Mouse (Mus musculus) T-helper 17 cell (primary cell): ENCODE data around the gene Nrxn3.

ENCODE experiments used
- in situ Hi-C, 2 experiments: fragments of 300-600 bp; cut with MboI, MseI; formaldehyde crosslinking; loops; 1 replicate in 1 of 2; 2 replicates in 1 of 2; pipeline ENCODE4 v1.15.1; 2025; ENCODE audit warnings: high pct_unique_total_duplicates in 2 of 2

The Nrxn3 gene

DNA sequence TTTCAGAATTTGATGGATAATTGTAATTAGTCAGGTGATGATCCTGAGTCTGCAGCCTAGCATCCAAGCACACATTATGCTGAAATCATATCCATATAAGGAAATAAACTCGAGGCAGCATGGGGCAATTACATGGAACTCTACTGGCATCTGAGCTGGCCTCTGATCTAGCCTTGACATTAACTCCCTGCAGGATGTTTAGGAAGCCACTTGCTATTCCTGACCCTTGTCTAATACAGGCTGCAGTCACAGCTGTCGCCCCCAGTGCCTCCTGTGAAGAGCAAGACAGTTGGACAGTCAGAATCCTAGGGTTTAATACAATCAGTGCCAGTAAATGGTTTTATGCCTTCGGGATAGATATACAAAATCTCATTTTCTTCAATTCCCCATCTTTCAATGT is 781.4 kb downstream of the Nrxn3 start:
- in situ Hi-C loops = loop anchor here in 1 of 2 experiments (10.0 kb wide), 1 partner anchor 891 kb away; no protein-coding TSS in a partner anchor

DNA sequence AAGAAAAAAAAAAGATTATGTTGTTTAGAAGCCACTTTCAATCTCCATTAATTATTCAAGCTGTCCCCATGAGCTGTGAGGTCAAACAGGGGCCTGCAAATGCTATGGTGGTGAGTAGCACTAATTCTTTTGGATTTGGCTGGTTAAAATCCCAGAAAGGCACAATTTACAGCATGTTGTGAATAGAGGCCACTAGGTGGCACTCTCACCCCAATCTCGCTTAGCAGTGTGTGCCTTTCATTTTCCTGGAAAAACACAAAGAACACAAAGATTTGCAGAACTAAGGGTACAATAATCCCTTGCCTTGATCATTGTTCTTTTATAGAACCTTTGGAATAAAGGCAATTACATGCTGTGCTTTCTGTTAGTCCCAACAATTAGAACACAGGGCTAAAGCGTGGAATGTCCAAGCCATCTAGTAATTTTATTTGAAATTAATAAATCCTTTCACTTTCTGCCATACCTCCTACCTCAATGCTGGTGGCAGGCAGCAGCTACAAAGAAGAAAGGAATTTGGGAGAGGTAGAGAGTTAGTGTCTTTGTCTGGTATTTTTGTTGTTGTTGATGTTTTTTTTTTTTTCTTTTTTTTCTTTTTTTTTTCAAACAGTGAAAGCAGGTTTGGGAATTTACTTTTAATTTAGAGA is 782.6 kb downstream of the Nrxn3 start:
- in situ Hi-C loops = loop anchor here in 1 of 2 experiments (10.0 kb wide), 1 partner anchor 890 kb away; no protein-coding TSS in a partner anchor

DNA sequence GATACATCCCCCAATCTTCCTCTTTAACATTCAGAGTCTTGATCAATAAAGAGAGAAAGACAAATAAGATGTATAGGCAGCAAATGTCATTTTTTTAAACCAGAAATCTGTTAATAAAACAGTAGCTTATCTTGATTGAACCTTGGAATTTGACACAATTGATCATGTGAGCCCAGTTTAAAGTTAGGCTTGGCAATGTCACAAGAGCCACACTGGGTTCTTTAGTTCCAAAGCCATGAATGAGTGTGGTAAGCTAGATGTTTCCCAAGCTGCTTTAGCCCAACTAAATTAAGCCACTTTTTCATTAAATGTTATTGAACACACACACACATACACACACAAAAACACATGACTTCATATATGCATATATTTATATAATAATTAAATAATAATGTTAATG is 786.3 kb downstream of the Nrxn3 start:
- in situ Hi-C loops = loop anchor here in 1 of 2 experiments (10.0 kb wide), 1 partner anchor 886 kb away; no protein-coding TSS in a partner anchor

DNA sequence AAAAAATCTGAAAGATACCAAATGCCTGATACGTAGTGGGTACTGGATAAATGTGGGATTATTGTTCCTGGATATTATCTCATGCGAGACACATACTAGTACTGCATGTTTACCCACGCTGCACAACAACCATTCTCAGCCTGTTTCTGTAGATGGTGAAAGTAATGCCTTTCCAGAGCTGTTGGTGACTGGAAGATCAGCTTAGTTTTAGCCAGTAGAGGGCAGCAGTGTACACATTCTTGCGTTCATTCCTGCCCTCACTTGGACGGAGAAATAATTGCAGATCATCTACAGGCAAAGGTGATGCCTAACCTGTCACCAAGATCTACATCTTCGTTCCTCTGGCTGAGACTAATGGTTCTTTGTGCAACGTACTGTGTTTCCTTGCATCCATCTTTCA is 791.1 kb downstream of the Nrxn3 start:
- in situ Hi-C loops = no loop called here

DNA sequence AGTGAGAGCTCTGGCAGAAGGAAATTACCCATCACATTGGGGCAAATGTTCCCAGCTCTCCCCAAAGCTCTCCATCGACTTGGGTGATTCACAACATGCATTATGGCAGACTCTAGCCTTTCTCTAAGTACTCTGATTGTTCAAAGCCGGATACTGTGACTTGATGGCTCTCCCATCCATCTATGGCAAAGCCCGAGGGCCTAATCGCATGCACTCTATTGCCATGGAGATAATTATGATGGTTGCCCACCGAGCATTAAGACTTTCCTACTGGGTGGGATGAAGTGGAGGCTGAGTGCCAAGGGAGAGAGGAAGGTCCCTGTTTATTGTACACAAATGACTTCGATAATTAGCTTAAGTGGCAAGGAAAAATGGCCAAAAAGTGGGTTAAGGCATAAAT is 793.4 kb downstream of the Nrxn3 start:
- in situ Hi-C loops = no loop called here

DNA sequence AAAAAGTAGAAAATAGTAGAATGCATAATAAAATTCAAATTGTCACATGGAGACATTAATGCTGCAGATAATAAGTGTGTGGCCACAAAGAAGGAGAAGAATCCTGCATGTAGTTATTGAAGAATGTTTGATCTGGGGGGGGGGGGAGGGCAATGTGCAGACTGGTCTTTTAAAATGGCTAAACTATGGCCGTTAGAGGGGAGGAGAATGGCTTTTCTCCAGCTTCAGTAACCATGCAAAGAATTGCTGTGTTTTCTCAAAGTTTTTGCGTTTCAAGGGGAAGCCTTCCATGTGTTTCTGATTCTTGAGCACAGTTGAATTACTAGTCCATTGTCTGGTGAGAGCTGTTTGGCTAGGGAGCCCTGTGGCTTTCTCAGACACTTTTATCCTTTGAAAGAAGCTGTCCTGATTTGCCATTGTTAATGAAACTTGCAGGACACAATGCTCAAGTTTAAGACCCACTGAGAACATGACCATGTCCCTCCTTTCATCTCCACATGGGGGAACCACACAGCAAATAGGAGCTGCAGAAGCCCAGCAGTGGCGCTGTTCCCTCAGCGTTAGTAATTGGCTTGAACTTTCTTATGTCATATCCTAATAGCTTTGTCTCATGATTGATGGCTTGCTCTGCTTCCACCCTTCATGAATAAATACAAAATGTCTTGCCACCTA is 808.1 kb downstream of the Nrxn3 start:
- in situ Hi-C loops = no loop called here

DNA sequence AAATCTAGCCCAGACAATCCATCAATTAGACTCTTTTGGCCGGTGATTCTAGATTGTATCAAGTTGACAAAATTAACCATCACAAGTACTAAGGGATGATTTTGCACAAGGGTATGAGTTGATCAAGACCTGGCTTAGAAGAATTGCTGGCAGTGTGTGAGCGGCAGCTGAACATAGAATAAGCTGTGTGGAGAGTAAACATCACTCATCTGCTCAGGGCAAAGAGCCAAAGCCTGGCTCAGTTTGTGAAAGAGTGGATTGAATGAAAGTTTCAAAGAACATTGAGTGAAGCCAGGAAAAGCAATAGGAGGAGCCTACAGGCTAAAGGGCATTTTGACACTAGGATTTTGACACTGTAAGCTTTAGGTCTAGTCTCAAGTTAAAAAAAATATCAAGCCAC is 828.6 kb downstream of the Nrxn3 start:
- in situ Hi-C loops = no loop called here

DNA sequence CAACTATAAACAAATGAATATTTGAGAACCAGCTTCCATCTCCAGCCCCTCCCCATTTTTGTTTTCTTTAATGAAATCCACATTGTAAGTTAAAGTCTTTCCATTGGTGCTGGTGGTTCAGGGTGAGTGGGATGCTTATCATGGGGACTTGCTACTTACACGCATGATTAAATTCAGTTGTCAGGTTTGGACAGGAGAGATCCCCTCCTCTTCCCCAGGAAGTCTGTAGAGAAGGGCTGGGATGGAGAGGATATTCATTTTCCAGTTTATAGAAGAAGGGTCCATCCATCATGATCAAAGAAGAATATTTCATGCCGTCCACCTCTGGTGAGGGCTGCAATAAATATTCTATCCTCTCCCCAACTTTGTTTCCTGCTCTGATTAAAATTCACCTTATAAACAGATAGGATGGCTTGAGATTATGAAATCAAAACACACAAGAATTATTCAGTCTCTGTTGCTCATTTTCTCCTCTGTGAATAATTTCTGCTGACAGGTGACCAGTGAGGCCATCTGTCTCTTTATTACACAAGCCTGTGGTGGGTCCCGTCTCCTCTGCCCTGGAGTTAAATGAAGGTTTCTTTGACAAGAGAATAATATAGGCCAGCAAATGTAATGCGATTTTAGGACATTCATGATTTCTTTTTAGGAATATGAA is 830.7 kb downstream of the Nrxn3 start:
- in situ Hi-C loops = no loop called here

DNA sequence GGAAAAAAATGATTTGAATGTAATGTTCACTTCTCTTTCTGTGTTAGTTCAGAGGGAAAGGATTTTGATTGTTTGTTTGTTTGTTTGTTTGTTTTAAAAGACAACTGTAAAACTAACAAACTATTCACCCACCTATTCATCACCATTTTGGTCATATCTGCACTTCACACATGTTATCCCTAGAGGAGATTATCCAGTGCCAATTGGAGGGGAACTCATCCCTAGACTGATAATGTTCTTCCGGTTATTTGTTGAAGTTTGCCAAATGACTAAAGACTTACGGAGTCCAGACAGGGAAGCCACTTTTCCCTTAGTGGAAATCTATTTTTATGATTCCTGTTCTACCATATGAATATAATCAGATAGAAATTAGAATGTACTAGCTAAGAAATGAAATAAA is 831.5 kb downstream of the Nrxn3 start:
- in situ Hi-C loops = no loop called here

DNA sequence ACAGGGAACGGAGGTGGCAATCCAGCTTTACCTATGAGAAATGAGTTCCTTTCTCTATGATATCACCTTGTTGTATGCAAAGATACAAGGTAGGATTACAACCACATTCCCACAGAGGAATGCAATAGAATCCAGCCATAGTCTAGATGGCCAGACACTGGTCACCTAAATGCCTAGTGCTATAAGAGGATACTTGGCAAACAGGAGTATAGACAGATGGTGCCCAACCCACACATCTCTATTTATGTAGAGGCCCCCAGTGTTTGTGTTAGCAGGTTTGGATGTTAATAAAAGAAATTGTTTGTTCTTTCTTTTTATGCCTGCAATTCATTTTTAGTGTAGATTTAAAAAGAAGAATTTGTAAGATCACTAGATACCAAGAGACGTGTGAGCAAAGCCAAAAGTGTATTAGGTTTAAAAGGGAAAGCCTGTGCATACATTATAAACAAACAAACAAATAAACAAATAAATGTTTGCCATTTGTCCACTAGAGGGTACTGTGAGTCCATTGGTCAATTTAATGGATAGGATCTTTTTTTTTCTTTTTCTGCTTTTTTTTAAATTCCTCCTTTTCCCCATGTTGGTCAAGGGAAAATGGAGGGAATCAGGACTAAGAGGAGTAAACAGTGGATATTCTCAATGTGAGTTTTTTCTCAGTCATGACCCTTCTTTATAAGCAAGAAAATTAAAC is 832.2 kb downstream of the Nrxn3 start:
- in situ Hi-C loops = no loop called here

DNA sequence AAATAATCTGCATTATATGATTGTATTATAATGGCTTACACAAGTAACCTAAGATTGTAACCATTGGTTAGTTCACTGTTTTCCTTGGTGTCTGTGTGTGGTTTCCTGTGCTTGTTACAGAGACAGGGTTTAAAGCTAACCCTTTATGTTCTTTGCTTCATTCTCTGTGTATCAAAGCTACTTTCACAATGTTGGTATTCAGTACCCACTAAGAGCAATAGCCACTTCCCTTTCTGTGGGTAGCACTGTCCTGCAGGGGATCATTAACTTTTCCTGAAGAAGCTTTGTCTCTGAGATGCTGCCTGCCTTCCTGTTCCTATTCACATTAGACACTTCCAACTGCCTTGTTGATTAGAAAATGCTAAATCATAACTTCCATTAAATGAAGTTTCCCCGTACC is 836.2 kb downstream of the Nrxn3 start:
- in situ Hi-C loops = no loop called here

DNA sequence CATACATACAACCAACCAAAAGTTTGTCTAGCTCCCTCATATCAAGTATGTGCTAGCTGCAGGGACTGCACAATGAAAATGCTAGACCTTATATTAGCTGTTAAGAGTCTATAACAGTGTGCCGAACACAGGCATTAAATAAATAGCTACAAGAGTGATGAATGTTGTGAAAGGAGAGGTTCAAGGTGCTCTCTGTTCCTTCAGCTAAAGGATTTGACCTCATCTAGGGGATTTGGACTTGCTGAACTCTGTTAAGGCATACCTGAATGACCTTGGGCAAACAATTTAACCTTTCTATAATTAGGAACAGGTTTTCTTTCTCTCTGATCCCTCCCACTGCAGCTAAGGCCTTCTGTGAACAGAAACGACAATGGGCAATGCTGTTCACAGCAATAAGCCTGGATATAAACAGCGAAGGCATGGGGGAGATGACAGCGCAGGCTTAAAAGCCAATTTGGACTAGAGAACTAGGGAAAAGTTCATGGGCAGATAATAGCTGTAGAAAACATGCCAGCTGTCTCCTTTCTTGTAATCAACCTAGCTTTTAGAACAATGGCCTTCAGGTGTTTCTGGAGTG is 839.4 kb downstream of the Nrxn3 start:
- in situ Hi-C loops = no loop called here

DNA sequence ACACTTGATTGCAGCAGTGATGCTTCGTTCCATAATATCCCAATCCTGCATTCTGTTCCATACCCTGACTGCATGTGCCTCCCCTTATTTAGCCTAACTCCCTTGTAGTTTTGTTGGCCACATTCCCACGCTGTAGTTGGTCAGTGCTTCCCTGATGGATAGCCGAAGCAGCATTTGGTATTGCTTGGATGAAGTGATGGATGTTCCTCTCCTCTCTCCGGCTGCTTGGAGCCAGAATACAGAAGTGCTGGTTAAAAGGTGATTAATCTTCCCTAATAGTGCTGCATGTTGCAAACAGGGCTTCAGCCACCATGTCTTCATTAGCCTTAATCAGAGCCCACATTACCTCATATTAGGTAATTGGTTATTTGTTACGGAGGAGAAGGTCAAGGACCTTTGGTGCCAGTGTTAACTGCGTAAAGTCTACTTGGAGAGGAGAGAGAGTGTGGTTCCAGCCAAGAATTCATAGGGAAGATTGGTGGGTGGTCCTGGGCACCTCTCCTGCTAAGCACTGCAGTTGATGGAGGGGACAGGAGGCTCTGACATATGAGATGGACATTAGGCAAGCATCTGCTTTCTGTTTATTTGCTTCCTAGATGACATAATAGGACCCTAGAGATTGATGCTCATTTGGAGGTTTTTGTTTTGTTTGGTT is 846.2 kb downstream of the Nrxn3 start:
- in situ Hi-C loops = no loop called here

DNA sequence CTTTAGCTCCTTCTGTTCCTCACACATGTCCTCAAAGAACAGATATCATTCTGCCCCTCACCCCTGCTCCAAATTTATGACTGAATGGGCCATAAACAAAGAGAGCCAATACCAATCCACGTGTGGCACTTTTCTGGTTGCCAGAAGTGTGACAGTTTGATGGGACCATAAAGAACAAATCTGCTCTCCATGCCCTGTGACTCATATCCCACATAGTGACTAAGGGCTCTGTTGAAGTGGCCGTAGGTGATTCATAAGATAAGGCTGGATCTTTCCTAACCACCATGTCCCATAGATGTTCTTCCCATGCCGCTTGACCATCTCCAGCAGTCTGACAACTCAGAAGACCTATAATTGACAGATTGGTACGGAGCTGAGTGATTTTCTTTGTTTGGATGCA is 869.8 kb downstream of the Nrxn3 start:
- in situ Hi-C loops = no loop called here

DNA sequence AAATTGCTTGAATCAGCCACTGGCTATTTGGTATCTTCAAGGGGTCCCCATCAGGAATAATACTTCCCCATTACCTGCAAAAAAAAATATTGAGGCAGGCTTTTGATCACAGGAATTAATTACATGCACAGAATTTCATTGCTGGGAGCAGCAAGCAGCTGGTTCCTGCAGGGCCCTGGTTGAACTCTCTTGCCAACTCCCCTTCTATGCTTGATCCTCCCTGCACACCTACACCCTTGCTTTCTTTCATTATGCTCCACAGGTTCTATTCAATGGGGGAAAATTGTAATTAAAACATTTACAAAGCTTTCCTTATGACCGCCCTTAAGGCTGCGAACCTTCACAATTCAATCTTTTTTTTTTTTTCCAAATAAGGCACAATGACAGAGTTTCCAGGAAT is 891.0 kb downstream of the Nrxn3 start:
- in situ Hi-C loops = no loop called here

DNA sequence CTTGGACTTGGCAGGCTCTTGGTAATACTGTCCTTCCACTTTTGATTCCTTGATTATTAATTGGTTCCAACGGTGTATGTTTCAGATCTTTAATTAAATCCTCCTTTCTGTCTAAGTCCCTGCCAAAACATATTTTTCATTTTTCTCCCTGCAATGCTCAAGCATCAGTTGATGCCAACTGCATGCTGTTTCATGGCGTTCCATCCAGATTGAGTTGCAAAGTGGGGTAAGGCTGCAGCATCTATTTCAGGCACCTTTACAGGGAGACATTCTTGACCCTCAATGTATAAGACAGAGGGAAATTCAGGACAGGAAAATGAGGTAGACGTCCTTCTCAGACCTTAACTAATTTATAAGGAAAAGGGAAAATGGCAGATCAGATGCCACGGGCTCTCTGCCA is 903.1 kb downstream of the Nrxn3 start:
- in situ Hi-C loops = no loop called here

DNA sequence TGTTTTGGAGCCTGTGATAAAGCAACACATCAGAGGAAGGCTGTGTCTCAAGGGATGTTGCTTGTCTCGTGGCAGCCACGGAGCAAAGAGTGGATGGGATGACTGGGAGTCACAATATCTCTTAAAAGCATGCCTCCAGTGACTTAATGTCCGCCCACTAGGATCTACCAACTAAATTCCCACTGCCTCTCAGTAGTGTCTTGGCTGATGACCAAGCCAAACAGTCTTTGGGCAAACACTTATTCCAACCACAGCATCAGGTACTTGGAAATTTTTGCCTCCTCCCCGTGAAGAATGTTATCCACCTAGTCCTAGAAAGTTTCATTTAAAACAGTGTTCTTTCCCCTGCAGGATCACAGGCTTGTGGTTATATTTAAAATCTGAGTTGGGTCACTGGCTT is 917.4 kb downstream of the Nrxn3 start:
- in situ Hi-C loops = no loop called here

DNA sequence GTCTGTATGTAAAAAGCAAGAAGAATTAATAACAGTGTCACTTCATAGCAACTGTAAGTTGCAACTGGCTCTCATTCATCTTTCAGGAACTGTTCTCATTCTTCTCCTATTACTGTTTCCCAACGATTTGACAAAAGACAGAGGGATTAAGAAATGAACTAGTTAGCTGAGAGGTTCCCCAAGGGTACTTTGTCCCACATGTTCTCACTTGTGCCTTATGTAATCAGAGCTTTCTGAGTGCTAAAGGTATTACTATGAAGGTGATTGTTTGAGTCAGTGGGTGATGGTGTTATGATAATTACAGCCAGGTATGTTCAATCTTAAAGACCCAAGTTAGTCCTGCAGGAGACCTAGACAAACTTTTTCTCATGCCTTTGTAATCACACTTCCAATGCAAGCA is 918.8 kb downstream of the Nrxn3 start:
- in situ Hi-C loops = no loop called here

DNA sequence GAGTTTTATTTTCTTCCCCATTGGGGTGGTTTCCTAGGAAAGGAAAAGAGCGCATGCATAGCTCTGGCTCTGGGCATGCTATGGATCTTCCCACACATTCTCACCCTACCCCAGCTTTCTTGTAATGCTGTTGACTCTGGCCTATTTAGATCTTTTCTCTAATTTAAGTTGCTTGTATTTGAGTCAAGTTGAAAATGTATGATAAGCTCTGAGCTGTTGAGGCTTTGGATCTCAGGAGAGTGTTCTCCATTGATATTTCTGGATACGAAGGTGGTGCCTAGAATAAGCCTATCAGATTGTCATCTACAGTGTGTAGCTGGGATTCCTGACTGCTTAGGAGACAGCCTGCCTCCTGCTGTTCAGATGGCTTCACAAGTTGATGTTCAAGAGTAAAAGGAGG is 930.5 kb downstream of the Nrxn3 start:
- in situ Hi-C loops = no loop called here

DNA sequence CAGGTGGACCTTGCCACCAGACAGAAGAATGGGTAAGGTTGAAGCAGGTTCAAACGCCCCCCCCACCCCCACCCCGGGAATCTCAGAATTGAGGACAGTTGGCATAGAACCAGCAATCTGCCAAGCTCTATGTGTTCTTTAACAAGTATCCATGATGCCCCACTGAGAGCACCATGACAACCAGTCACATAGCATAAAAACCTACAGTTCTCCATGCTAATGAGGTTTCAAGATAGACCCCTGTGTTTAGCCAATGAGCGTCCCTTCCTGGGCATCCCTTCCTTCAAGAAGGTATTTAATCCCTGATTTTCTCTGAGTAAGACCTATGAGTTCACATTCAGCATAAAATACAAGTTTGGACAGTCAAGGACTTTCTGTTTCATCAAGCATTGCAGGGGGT is 938.5 kb downstream of the Nrxn3 start:
- in situ Hi-C loops = no loop called here

DNA sequence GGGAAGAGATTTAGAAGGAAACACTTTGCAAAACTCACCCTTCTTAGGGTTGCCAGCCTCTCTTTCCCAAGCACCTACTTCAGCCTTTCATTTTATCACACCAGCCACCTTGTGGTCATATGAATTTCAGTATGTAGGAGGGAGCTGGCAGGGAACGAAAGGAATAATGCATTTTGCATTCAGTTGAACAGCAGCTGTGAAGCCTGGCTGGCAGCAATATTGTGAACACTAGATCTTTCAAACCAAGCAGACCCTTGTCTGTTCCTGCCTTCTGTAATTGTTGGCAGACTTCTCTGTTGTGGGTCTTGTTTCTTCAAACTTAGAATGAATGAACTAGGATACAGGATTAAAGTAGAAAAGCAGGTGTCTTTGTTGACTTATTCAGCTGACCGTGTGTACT is 946.2 kb downstream of the Nrxn3 start:
- in situ Hi-C loops = no loop called here
